Mouse (Mus musculus) A20 (cell line): ENCODE measurements around the gene Cpne9.

Experiments
- DNase-seq: peaks from one replicate; pipeline ENCODE4 v3.0.0-alpha.2; 2011; ENCODE audit warnings: low read depth, low spot score

Gene Cpne9

GRCm38 (mm10) chr6:113342297-113342696 is 60.2 kb downstream of the Cpne9 start:
- DNase-seq, result no peak

GRCm38 (mm10) chr6:113343177-113344092 is 61.3 kb downstream of the Cpne9 start, which contains the start of gene Camk1:
Camk1 (minus strand) TSS chr6:113343984.
- DNase-seq, result no peak

GRCm38 (mm10) chr6:113344321-113344720 is 62.2 kb downstream of the Cpne9 start:
- no peak for DNase-seq

- DNase-seq, result no peak
These were observed 64.8 kb downstream of the Cpne9 start for GRCm38 (mm10) chr6:113346897-113347296.

- no peak for DNase-seq
These were observed 68.4 kb downstream of the Cpne9 start for GRCm38 (mm10) chr6:113350538-113350937.

- DNase-seq, result no peak
These were observed 69.1 kb downstream of the Cpne9 start for GRCm38 (mm10) chr6:113351161-113351560.

- no peak for DNase-seq
These were observed 69.5 kb downstream of the Cpne9 start for GRCm38 (mm10) chr6:113351653-113352052.

- no peak for DNase-seq
These were observed 70.7 kb downstream of the Cpne9 start for GRCm38 (mm10) chr6:113352820-113353219.

GRCm38 (mm10) chr6:113353696-113354095 is 71.6 kb downstream of the Cpne9 start:
- DNase-seq, result no peak
